Mouse (Mus musculus): ENCODE data around the gene Olfr95.

- TF ChIP-seq EP300 (IDR thresholded peaks at IDR 0.05) = no peak
- peak; percentile 5; the same call in 1 of the 2 replicates for TF ChIP-seq CTCF (IDR thresholded peaks at IDR 0.05)
Measured at GRCm38 (mm10) chr17:37196845-37197724, 15.8 kb downstream of the Olfr95 start.
